Mouse (Mus musculus) G1E (cell line): ENCODE measurements at regions not wholly inside any gene's neighbourhood (a gene's known extent, or its start where the extent isn't known, plus 50 kb on each side); places are given as distances from the start of the nearest gene placed in this dataset.

Source experiments
- CTCF ChIP-seq: IDR thresholded peaks from 2 replicates; pipeline ENCODE4 v1.5.1; 2012; ENCODE audit warnings: low read depth, low read length, inconsistent platforms, mixed read lengths
- GATA1 ChIP-seq: IDR thresholded peaks from 2 replicates; pipeline ENCODE4 v1.6.1; 2012; ENCODE audit warnings: borderline replicate concordance, low read length, inconsistent platforms, mixed read lengths

DNA sequence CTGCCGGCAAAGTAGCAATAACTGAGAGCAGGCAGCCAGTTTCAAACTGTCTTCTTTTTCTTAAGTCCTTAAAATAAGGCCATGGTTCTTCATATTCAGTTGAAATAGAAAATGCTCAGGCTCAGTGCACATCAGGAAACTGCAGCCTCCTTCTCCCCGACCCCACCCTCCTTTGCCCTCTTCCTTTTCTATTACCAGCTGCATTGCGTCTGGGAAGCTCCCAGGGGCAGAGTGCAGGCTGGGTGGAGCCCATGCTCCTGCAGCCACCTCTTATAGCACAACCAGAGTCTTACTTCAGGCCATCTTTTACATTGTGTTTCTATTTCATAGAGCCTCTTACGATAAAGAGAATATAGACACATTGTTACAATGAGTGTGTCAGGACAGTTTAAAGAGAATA is 288.2 kb downstream of the Hace1 start:
- no peak for TF ChIP-seq CTCF
- TF ChIP-seq GATA1: no peak
